Mouse (Mus musculus) neural tube, embryonic 11.5 days (tissue): ENCODE data around the gene Kdsr. TPM values are rescaled to one million over a fixed set of nuclear protein-coding genes. Genes with fewer than 3 reads are reported as not detected.

ENCODE experiments used
- polyA plus RNA-seq: library from polyadenylated mRNA; unstranded; fragments of >200 nt; fragmentation: Nextera tagmentation; extraction: Ambion mirVana; gene quantifications from 2 replicates; pipeline ENCODE4 v1.2.1, GENCODE M21; 2014

Kdsr gene
- polyA plus RNA-seq, 1 experiment from 2014 or later = 8.0 TPM

Other genes with a start within 250 kb of the Kdsr start
- gene Bcl2, start 45.5 kb downstream of the Kdsr start, polyA plus RNA-seq = 5.5 TPM in 2 replicates
- gene Vps4b, start 37.0 kb upstream of the Kdsr start, polyA plus RNA-seq = 84.9 and 89.9 TPM in 2 replicates
- gene Serpinb5, start 101.4 kb upstream of the Kdsr start, polyA plus RNA-seq = not detected in 2 replicates
- gene Serpinb12, start 174.7 kb upstream of the Kdsr start, polyA plus RNA-seq = not detected in 2 replicates
- gene Serpinb13, start 221.3 kb upstream of the Kdsr start, polyA plus RNA-seq = not detected in 2 replicates